Mouse (Mus musculus) E14TG2a.4 (cell line): ENCODE measurements at regions not wholly inside any gene's neighbourhood (a gene's known extent, or its start where the extent isn't known, plus 50 kb on each side); places are given as distances from the start of the nearest gene placed in this dataset.

Experiments used
- CTCF ChIP-seq: conservative IDR thresholded peaks from 2 replicates; pipeline ENCODE4 v1.5.1; 2014; ENCODE audit warnings: low read length
- NANOG ChIP-seq: IDR thresholded peaks from 2 replicates; pipeline ENCODE4 v1.6.1; 2014; ENCODE audit warnings: borderline replicate concordance, low read length, mixed read lengths
- POU5F1 ChIP-seq: IDR thresholded peaks from 2 replicates; pipeline ENCODE4 v1.6.1; 2014; ENCODE audit warnings: low read length, borderline replicate concordance

DNA sequence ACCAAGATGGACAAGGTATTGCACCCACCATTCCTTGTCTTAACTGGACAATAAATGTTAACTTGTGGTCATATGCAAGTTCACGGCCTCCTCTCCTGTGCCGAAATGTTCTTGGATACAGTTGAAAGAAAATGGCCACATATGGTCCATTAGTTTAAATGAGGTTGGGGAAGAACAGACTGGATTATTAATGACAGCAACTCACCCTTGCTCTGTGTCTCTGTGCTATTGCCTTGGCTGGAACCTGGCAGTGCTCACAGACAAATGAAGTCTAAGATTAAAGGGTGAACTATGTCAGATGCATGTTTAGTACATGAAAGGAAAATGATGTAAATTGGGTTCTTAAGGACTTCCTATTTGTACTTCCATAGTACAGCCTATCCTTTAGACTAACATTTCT, 641.9 kb upstream of the Intu start:
- no peak for TF ChIP-seq CTCF
- no peak for TF ChIP-seq POU5F1
- no peak for TF ChIP-seq NANOG
